Mouse (Mus musculus) large intestine, adult 2 months (tissue): ENCODE data around the gene Olfr619. TPM values are rescaled to one million over a fixed set of nuclear protein-coding genes. Genes with fewer than 3 reads are reported as not detected.

ENCODE experiments used
- DNase-seq: peaks from one replicate; pipeline ENCODE4 v3.0.0-alpha.2; 2012; ENCODE audit warnings: low read depth, low spot score
- WGBS: fragments of 180-500 bp; shearing (Covaris S2); methylation state at CpG from one replicate; pipeline ENCODE4 v1.1.7; 2018; 5-methylcytosine and 5-hydroxymethylcytosine counted together
- polyA plus RNA-seq: library from polyadenylated mRNA; depleted of rRNA; stranded (reverse); fragments of >200 nt; gene quantifications from 2 replicates; pipeline ENCODE4 v1.2.3, GENCODE M21; 2012; rRNA removed

Olfr619 gene
- not detected in 2 replicates for polyA plus RNA-seq

DNA sequence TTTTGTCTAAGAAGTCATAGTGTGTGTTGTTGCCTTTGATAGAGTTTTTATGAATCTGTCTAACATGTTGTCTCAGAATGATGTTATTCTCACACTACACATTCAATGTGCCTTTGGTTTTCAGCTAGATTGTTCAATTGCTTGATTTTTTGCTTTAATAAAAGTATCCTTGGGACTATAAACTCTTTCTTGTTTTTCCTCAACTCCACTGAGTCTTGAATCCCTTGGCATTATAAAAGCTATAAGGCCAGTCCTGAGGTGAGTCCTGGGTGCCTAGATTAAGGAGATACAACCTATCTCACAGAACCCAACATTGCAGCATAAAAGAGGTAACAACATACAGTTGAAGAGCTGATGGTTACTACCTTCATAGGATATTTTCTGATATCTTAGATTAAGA lies at the start of gene Olfr619:
TSS of gene Olfr619 (plus strand) at position 301 of the 400 bp plus-strand sequence.
- no peak for DNase-seq

DNA sequence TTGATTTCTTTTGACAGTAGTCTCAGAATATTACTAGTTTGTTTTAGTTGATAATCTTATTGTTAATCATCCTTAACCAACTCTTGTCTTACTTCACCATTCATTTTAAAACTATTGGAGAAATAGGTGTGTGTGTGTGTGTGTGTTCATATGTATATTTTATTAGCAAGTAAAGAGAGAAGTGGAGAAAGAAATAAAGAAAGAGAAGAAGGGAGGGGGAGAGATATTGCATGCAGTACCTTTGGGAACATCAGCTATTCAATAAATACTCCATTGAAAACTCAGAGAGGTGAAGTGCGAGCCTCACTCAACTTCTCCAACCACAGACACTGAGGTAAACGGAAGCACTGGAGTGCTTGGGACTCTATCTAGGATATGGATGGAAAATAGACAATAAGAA lies 44.6 kb upstream of the Olfr619 start, which contains the start of gene Olfr615:
TSS of gene Olfr615 (plus strand) at position 301 of the 400 bp plus-strand sequence.
- DNase-seq, result no peak
- 83% methylated on average over 2 of the region's 2 CpGs for WGBS

DNA sequence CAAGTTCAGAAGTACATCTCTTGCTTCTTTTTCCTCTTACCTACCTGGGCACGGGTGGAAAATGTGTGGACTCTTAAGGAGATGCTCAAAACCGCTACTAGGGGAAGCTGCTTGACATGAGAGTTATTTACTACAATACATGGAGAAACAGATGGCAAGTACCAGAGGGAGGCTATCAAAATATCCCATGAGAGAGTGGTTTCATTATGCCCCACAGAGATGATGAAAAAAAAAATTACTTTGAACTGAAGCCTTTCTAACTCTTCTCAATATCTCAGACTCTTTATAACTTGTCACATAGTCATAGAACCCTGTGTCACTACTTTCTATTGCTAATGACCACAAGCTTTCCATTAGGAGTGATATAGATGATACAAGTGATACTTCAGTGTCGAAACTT lies 31.3 kb upstream of the Olfr619 start, which contains the start of gene Olfr616:
TSS of gene Olfr616 (minus strand) at position 101 of the 400 bp plus-strand sequence.
- WGBS, result 68% methylated on average over 3 of the region's 3 CpGs
- DNase-seq, result no peak

DNA sequence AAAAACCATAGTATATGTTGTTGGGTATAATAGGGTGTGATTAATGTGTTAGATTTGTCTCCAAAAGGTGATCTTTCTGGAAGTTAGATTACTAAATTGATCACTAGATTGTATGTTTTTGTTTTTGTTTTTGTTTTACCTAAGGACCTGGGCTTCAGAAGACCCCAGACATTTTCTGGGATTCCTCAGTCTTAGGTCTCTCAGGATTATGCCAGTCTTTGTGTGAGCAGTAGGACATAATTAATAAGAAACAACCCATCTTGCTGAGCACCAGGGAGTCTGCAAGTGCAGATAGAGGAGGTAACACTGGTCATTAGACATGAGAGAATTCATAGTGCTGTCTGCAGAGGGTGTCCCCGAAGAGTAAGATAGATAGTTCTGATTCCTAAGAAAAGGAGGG lies 27.6 kb upstream of the Olfr619 start, which contains the start of gene Olfr617:
TSS of gene Olfr617 (plus strand) at position 301 of the 400 bp plus-strand sequence.
- 86% methylated on average over 1 of the region's 1 CpGs for WGBS

DNA sequence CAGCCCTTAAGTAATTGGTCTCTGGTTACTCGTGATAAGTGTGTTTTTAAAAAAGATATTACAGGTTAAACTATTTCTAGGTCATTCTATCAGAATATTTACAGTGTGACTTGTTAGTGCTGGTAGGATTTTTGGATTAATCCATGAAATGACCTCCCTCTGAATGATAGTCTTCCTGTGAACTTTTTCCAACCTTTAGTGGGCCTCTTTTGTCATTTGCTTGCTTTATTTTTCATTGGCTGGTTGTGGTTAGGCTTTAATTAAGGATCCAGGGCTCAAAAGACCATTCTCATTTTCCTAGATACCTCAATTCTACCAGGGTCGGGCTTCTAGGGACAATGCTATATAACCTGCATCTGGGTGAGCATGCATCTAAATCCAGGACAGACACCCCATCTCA lies 10.6 kb upstream of the Olfr619 start, which contains the start of gene Olfr618:
TSS of gene Olfr618 (plus strand) at position 301 of the 400 bp plus-strand sequence.
- 55% methylated on average over 2 of the region's 2 CpGs for WGBS
- no peak for DNase-seq

More for the DNA sequence above, 27.6 kb upstream of the Olfr619 start, which contains the start of gene Olfr617:
- DNase-seq, result no peak

DNA sequence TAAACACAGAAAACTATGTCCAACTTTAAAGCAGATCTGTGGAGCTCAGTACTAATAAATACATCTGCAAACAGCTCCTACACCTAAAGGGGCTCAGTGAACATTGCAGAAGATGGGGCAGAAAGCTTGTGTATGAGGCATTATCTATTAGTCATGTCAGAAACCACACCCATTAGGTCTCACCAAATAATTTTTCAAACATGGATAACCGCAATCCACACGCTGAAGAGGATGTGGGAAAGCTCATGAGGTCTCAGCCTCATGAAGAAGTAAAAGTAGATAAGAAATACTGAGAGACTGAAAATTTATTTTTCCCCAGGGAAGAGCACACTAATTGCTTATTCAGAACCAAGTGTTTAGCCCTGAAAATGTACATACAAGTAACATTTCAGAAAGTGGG lies 7.0 kb downstream of the Olfr619 start:
- 80% methylated on average over 2 of the region's 2 CpGs for WGBS
- DNase-seq, result no peak

DNA sequence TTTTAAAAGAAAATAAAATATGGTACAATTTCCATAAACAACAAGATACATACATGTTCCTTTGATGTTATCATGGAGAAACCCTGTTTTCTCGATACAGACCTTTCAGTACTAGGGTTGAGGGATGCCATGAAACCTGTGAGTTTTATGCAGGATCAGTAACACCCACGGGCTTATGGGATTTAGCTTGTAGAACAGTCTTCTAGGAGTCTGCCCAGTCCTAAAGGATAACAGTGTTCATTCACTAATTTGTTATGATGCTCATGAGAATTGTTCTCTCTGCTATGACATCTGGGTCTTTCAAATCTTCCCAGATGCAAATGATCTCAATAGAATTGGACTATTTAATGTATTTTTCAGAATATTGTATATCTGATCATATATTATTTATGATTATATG lies 12.1 kb downstream of the Olfr619 start, which contains the start of gene Olfr620:
TSS of gene Olfr620 (minus strand) at position 101 of the 400 bp plus-strand sequence.
- DNase-seq, result no peak
- WGBS, result 66% methylated on average over 2 of the region's 2 CpGs

DNA sequence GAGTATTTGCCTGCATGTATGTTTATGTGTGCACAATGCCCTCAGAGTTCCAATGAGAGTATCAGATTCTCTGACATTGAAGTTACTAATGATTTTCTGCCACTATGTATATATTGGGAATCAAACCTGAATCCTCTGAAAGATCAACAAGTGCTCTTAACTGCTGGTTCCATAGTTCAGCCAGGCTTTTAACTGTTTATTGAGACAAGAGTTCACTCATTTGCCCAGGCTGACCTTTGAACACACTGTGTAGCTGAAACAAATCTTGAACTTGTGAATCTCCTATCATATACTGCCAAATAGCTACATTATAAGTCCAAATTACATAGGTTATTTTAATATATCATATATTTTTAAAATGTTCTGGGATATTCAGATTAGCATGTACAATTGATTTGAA lies 36.4 kb downstream of the Olfr619 start:
- DNase-seq, result no peak

DNA sequence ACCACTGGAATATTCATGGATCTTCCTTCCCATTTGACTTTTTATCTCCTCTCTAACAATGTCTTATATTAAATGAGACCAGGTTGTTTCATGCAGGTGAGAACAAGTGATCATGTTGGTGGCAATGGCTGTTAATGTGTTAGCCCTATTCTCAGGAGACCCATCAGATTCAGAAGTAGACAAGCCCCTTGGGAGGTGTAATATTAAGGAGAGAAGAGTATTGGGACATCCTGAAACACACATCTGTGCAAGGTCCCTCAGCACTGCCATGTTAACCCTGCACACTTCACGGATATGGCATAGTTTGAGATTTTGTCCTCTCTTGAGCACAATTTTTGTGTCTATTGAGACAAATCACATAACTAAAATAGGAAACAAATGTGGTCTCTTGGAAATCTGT lies 42.2 kb downstream of the Olfr619 start, which contains the start of gene Olfr622:
TSS of gene Olfr622 (minus strand) at position 101 of the 400 bp plus-strand sequence.
- 79% methylated on average over 1 of the region's 1 CpGs for WGBS

DNA sequence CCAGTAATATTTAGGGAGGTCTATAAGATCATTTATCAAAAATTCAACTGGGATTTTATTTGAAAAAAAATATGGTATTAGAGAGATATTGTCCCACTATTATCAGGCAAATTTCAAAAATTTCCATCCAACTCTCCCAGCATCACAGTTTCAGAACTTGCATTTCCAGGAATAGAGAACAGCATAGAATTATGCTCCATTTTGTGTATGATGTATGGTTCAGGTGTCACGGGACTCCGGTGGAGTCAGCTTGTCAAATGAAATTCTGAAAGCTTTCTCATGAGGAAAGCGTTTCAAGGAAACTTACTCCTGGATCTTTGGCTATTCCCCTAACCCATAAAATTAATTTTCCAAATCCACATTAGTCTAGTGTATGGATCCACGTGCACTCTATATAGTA lies 43.7 kb downstream of the Olfr619 start:
- DNase-seq, result no peak
- 29% methylated on average over 4 of the region's 4 CpGs for WGBS

More for the DNA sequence above, 42.2 kb downstream of the Olfr619 start, which contains the start of gene Olfr622:
- no peak for DNase-seq

Other genes starting within 250 kb of the Olfr619 start
- not detected in 2 replicates for gene Olfr601, start 237.9 kb upstream of the Olfr619 start, polyA plus RNA-seq
- gene Olfr603, start 214.4 kb upstream of the Olfr619 start, polyA plus RNA-seq, result not detected in 2 replicates
- gene Usp17lc, start 185.5 kb upstream of the Olfr619 start, polyA plus RNA-seq, result not detected in 2 replicates
- gene Olfr605, start 155.1 kb upstream of the Olfr619 start, polyA plus RNA-seq, result not detected in 2 replicates
- gene Olfr606, start 151.5 kb upstream of the Olfr619 start, polyA plus RNA-seq, result not detected in 2 replicates
- gene Olfr607, start 136.4 kb upstream of the Olfr619 start, polyA plus RNA-seq, result not detected in 2 replicates
- gene Olfr608, start 130.7 kb upstream of the Olfr619 start, polyA plus RNA-seq, result not detected in 2 replicates
- gene Olfr609, start 102.5 kb upstream of the Olfr619 start, polyA plus RNA-seq, result not detected in 2 replicates
- gene Olfr610, start 88.5 kb upstream of the Olfr619 start, polyA plus RNA-seq, result not detected in 2 replicates
- gene Olfr611, start 79.7 kb upstream of the Olfr619 start, polyA plus RNA-seq, result not detected in 2 replicates
- gene Olfr612, start 57.9 kb upstream of the Olfr619 start, polyA plus RNA-seq, result not detected in 2 replicates
- not detected in 2 replicates for gene Olfr613, start 52.5 kb upstream of the Olfr619 start, polyA plus RNA-seq
- not detected in 2 replicates for gene Olfr615, start 44.5 kb upstream of the Olfr619 start, polyA plus RNA-seq
- gene Olfr616, start 31.4 kb upstream of the Olfr619 start, polyA plus RNA-seq, result not detected in 2 replicates
- not detected in 2 replicates for gene Olfr617, start 27.5 kb upstream of the Olfr619 start, polyA plus RNA-seq
- not detected in 2 replicates for gene Olfr618, start 10.5 kb upstream of the Olfr619 start, polyA plus RNA-seq
- not detected in 2 replicates for gene Olfr620, start 12.0 kb downstream of the Olfr619 start, polyA plus RNA-seq
- not detected in 2 replicates for gene Olfr622, start 42.1 kb downstream of the Olfr619 start, polyA plus RNA-seq
- gene Olfr623, start 63.1 kb downstream of the Olfr619 start, polyA plus RNA-seq, result not detected in 2 replicates
- gene Olfr624, start 70.6 kb downstream of the Olfr619 start, polyA plus RNA-seq, result not detected in 2 replicates
- gene Olfr625-ps1, start 82.1 kb downstream of the Olfr619 start, polyA plus RNA-seq, result not detected in 2 replicates
- not detected in 2 replicates for gene Olfr243, start 114.1 kb downstream of the Olfr619 start, polyA plus RNA-seq
- not detected in 2 replicates for gene Olfr628, start 129.8 kb downstream of the Olfr619 start, polyA plus RNA-seq
- not detected in 2 replicates for gene Olfr629, start 144.4 kb downstream of the Olfr619 start, polyA plus RNA-seq
- not detected in 2 replicates for gene Olfr630, start 156.8 kb downstream of the Olfr619 start, polyA plus RNA-seq
- gene Olfr69, start 171.0 kb downstream of the Olfr619 start, polyA plus RNA-seq, result not detected in 2 replicates
- gene Olfr68, start 179.1 kb downstream of the Olfr619 start, polyA plus RNA-seq, result not detected in 2 replicates
- gene Olfr67, start 191.2 kb downstream of the Olfr619 start, polyA plus RNA-seq, result not detected in 2 replicates
- gene Hbb-bt, start 213.4 kb downstream of the Olfr619 start, polyA plus RNA-seq, result 7.5 and 9.3 TPM in 2 replicates
- gene Hbb-bs, start 227.5 kb downstream of the Olfr619 start, polyA plus RNA-seq, result 97.3 and 114 TPM in 2 replicates
- gene Hbb-bh2, start 239.9 kb downstream of the Olfr619 start, polyA plus RNA-seq, result not detected in 2 replicates
- not detected in 2 replicates for gene Hbb-bh1, start 242.6 kb downstream of the Olfr619 start, polyA plus RNA-seq